8 mouse cellular contexts compared by ENCODE assay signal in genomic region chr17:36836874-36837647, GRCm38 (mm10). TPM values are rescaled to one million over a fixed set of nuclear protein-coding genes. Genes with fewer than 3 reads are reported as not detected.
DNase-seq lines count a peak whose midpoint lies in the region; ATAC-seq lines count a peak whose summit lies in the region.

Trim26 (plus strand) TSS chr17:36837134.

- DNase-seq in adrenal gland, adult 18-20 months (ENCODE audit: low spot score in 2 of 2), result peak; percentile 91 to 95
- DNase-seq in embryo, embryonic 11 days, result peak; percentile 97
- peak; percentile 99 for DNase-seq in gastrocnemius, postnatal 25 days
- peak; percentile 98 for DNase-seq in intestine, embryonic 14.5 days (ENCODE audit: low spot score)
- peak; percentile 98 for DNase-seq in left cerebral cortex, postnatal 14 days (ENCODE audit: low spot score in 2 of 2)
- peak; percentile 98 for DNase-seq in mesoderm, embryonic 11.5 days (ENCODE audit: low read depth, low spot score)
- peak; percentile 91 to 95 for DNase-seq in right cerebral cortex, postnatal 36 days (ENCODE audit: low spot score in 2 of 2)
- peak; percentile 99 for DNase-seq in yolk sac, embryonic 10.5 days (ENCODE audit: low spot score)

- peak within 1 kb of the TSS; percentile 64 for H3K4me3 ChIP-seq in intestine, embryonic 14.5 days (ENCODE audit: low read depth, low read length)

- intact Hi-C loops in left cerebral cortex, postnatal 14 days (cut with DNase I), result no loop called here

- H3K27ac ChIP-seq in intestine, embryonic 14.5 days (ENCODE audit: low read depth), result peak within 1 kb of the TSS; percentile 96

- no peaks in the 10 kb centered on the region for H3K9me3 ChIP-seq in intestine, embryonic 14.5 days (ENCODE audit: control insufficient read depth, low read length)

- peak; percentile 99 for ATAC-seq in intestine, embryonic 14.5 days (replicated peaks; ENCODE audit: low FRiP score, low TSS enrichment, low read depth)

- peak within 1 kb of the TSS; percentile 57 for H3K4me2 ChIP-seq in intestine, embryonic 14.5 days (ENCODE audit: low read length)

- peaks cover 6% of the 10 kb centered on the region for H3K4me1 ChIP-seq in intestine, embryonic 14.5 days (replicated peaks; ENCODE audit: control insufficient read depth, insufficient read depth, low read length)

- peak within 1 kb of the TSS; percentile 85 for H3K9ac ChIP-seq in intestine, embryonic 14.5 days (ENCODE audit: low read length)

- no peaks in the 10 kb centered on the region for H3K27me3 ChIP-seq in intestine, embryonic 14.5 days (replicated peaks; ENCODE audit: control insufficient read depth, insufficient read depth, low read length)

- 0 out of 2 replicates have a peak, but pooled peaks cover 3% of the 10 kb centered on the region for H3K36me3 ChIP-seq in intestine, embryonic 14.5 days (ENCODE audit: control insufficient read depth, insufficient read depth, low read length)

- under 1% methylated on average over 56 of the region's 58 CpGs for WGBS in intestine, embryonic 14.5 days

RNA-seq across cellular contexts. Expression of gene Trim26, which starts in this region (rescaled TPM):
- total RNA-seq in adrenal gland, adult 18-20 months (2021), result 10 to 100 TPM; 45.1 to 49.8 TPM
- 10 to 100 TPM; 15.2 to 16.7 TPM for total RNA-seq in gastrocnemius, postnatal 25 days (2021)
- polyA plus RNA-seq in intestine, embryonic 14.5 days (2014; fragmentation: Nextera tagmentation; extraction: Ambion mirVana), result 40.0 and 41.9 TPM in 2 replicates
- 10 to 100 TPM; 20.8 to 25.0 TPM for total RNA-seq in left cerebral cortex, postnatal 14 days (2021)

Comparison
In these comparisons a context has a peak if more than half of its experiments do, and no peak if none do; other contexts are left out.
1. Peak in every context shown above with its lines: DNase-seq, ATAC-seq, H3K4me3 ChIP-seq and H3K27ac ChIP-seq.